Mouse (Mus musculus) small intestine, adult 10 weeks (tissue): ENCODE data around the gene Taf9b. TPM values are rescaled to one million over a fixed set of nuclear protein-coding genes. Genes with fewer than 3 reads are reported as not detected.

ENCODE experiments used
- polyA plus RNA-seq: library from polyadenylated mRNA; stranded (reverse); fragments of 350-450 nt; fragmentation: Illumina TruSeq; extraction: RNeasy Lipid Tissue Mini Kit (QIAGEN cat#74804); gene quantifications from one replicate; pipeline ENCODE4 v1.2.3, GENCODE M21; 2014; ENCODE audit warnings: low replicate concordance

The Taf9b gene
- 13.2 TPM for polyA plus RNA-seq

DNA sequence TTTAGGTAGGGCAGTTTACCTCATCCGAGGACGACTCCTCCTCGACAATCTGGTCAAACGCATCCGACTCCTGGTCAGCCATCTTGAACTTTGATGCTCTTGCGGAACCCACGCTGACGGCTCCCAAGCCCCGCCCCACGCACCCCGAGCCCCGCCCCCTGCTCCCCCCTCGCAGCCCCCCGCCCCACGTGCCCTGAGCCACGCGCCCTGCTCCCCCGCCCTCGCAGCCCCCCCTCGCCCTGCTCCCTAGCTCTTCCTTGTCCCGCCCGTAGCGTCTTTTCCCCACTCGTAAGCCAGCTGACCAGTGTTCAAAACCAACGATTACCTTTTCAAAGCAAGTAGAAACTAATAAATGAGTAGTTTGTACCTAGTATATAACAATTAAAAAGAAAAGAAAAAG is at the start of gene Taf9b:
TSS of gene Taf9b (minus strand) at position 101 of the 400 bp plus-strand sequence.

GRCm38 (mm10) chrX:106255276-106255675 is 34.3 kb upstream of the Taf9b start, which contains the start of gene Fnd3c2:
TSS of gene Fnd3c2 (minus strand) at chrX:106255376.

DNA sequence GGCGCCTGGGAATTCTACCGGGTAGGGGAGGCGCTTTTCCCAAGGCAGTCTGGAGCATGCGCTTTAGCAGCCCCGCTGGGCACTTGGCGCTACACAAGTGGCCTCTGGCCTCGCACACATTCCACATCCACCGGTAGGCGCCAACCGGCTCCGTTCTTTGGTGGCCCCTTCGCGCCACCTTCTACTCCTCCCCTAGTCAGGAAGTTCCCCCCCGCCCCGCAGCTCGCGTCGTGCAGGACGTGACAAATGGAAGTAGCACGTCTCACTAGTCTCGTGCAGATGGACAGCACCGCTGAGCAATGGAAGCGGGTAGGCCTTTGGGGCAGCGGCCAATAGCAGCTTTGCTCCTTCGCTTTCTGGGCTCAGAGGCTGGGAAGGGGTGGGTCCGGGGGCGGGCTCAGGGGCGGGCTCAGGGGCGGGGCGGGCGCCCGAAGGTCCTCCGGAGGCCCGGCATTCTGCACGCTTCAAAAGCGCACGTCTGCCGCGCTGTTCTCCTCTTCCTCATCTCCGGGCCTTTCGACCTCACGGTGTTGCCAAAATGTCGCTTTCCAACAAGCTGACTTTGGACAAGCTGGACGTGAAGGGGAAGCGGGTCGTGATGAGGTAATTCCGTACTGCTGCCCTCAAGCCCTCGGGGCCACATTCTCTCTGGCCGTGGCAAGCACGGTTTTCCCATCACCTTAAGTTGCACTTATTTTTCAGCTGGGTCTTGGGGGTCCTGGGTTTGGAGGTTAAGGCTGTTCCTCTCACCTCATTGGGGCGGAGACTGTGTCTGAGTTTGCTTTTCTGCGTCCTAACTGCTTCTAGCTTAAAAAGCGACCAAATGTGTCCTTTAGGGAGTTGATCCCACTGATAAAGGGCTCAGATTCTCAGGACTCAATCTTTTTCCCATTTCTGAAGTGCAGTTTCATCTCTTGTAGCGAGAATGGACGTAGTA is 34.0 kb downstream of the Taf9b start, which contains the start of gene Pgk1:
TSS of gene Pgk1 (plus strand) at position 388 of the 937 bp plus-strand sequence.

Other genes starting within 250 kb of the Taf9b start
- 133 TPM for gene Magt1, start 209.3 kb downstream of the Taf9b start, polyA plus RNA-seq
- 2,322 TPM for gene Cox7b, start 205.5 kb downstream of the Taf9b start, polyA plus RNA-seq
- gene Atp7a, start 193.9 kb downstream of the Taf9b start, polyA plus RNA-seq, result 34.0 TPM
- 8.9 TPM for gene Tlr13, start 78.0 kb downstream of the Taf9b start, polyA plus RNA-seq
- gene Pgk1, start 34.1 kb downstream of the Taf9b start, polyA plus RNA-seq, result 239 TPM
- not detected for gene Fnd3c2, start 34.2 kb upstream of the Taf9b start, polyA plus RNA-seq